Mouse (Mus musculus) E14TG2a.4 (cell line): ENCODE data around the gene Utrn.

Experiments used
- H3K27me3 ChIP-seq: 2 replicates; pipeline ENCODE4 v1.6.1; 2014; ENCODE audit warnings: low read length, control low read depth; ENCODE audit not compliant: insufficient read depth
- H3K36me3 ChIP-seq: 2 replicates; pipeline ENCODE4 v1.6.1; 2014; ENCODE audit warnings: low read length, control low read depth; ENCODE audit not compliant: insufficient read depth
- H3K4me1 ChIP-seq: replicated peaks from 2 replicates; pipeline ENCODE4 v1.6.1; 2014; ENCODE audit warnings: low read depth, low read length, control low read depth
- H3K4me3 ChIP-seq: replicated peaks from 2 replicates; pipeline ENCODE4 v1.5.1; 2014; ENCODE audit warnings: mild to moderate bottlenecking, low read length
- H3K9me3 ChIP-seq: 2 replicates; pipeline ENCODE4 v1.6.1; 2014; ENCODE audit warnings: low read length, control low read depth
- CTCF ChIP-seq: conservative IDR thresholded peaks from 2 replicates; pipeline ENCODE4 v1.5.1; 2014; ENCODE audit warnings: low read length
- NANOG ChIP-seq: IDR thresholded peaks from 2 replicates; pipeline ENCODE4 v1.6.1; 2014; ENCODE audit warnings: borderline replicate concordance, low read length, mixed read lengths
- POU5F1 ChIP-seq: IDR thresholded peaks from 2 replicates; pipeline ENCODE4 v1.6.1; 2014; ENCODE audit warnings: low read length, borderline replicate concordance

The Utrn gene

DNA sequence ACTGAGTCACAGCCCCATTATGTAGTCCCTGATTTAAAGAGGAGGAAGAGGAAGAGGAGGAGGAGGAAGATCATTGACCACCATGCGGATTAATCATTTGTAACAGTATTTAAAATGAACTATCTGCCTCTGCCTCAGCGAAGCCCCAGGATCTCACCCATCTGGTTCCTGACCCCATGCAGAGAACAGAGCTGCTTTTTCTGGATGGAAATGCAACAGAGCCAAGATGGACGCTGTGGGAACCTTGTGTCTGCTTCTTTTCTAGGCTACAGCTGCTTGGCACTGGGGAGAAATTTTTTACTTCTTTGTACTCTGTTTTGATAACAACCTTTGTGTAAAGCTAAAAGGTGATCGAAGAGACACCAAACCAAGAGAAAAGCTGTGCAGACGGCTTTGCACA, 137.7 kb downstream of the Utrn start:
- peaks cover 9% of the 10 kb centered on the region for H3K4me1 ChIP-seq
- TF ChIP-seq CTCF (no peak), NANOG (no peak), POU5F1 (no peak)
- no peaks in the 10 kb centered on the region for H3K27me3 ChIP-seq
- peaks cover 7% of the 10 kb centered on the region for H3K9me3 ChIP-seq
- H3K4me3 ChIP-seq: no peak overlapping the region
- H3K36me3 ChIP-seq: peaks cover 37% of the 10 kb centered on the region

DNA sequence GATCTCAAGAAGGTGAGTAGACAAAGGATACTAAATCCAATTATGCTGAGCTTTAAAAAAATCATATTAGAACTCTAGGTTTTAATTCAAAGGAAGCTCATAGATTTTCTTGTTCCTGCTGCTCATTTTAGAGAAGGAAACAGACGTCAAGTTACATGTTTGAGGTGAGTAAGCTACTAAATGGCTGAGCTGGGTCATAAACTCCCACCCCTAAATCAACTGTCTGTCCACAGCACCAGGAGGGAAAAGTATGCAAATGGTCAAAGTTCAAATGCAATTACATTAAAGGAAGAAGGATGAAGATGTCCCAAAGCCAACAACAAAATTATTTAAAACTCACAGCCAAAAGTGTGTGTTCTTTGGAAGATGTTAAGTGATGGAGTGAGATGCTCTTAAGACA, 139.5 kb downstream of the Utrn start:
- Histone ChIP-seq H3K9me3 (no peaks in the 10 kb centered on the region; the same call in 1 of the 2 replicates), H3K4me3 (no peak overlapping the region), H3K36me3 (peaks cover 26% of the 10 kb centered on the region), H3K27me3 (no peaks in the 10 kb centered on the region), H3K4me1 (peaks cover 27% of the 10 kb centered on the region)
- TF ChIP-seq NANOG (no peak), CTCF (no peak), POU5F1 (no peak)

DNA sequence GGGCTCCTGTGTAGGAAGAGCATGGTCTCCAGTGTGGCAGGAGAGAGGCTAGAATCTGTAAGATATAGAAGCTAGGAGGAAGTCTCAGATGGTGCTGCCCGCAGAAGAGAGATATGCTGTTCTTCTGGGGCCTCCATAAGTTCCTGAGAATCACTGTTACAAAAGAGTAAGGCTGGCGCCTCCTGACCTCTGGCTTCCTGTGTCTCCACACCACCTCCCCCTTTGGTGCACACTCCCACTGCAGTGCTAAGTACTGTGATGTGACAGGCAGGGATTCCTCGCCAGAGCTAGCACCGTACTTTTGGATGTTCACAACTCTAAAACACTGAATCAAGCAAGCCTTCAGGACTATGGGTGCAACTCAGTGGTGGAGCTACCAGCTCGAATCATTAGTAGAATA, 140.1 kb downstream of the Utrn start:
- TF ChIP-seq CTCF (no peak), NANOG (no peak), POU5F1 (no peak)
- Histone ChIP-seq H3K4me1 (peaks cover 30% of the 10 kb centered on the region), H3K9me3 (no peaks in the 10 kb centered on the region), H3K27me3 (no peaks in the 10 kb centered on the region), H3K4me3 (no peak overlapping the region), H3K36me3 (peaks cover 27% of the 10 kb centered on the region)

DNA sequence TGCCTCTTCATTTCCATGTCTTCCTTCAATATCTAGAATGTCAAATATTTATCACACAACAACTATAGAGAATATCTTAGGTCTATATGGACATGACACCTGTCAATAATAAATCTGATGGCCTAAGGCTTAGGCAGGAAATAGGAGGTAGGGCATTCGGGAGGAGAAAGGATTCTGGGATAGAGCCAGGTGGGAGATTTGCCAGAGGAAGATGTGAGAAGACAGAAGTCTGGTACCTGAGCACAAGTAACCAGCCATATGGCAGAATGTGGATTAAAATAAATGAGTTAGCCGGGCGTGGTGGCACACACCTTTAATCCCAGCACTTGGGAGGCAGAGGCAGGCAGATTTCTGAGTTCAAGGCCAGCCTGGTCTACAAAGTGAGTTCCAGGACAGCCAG, 141.3 kb downstream of the Utrn start:
- peaks cover 30% of the 10 kb centered on the region for H3K4me1 ChIP-seq
- H3K36me3 ChIP-seq: peaks cover 21% of the 10 kb centered on the region
- TF ChIP-seq POU5F1: no peak
- no peak for TF ChIP-seq NANOG
- TF ChIP-seq CTCF: no peak
- no peak overlapping the region for H3K4me3 ChIP-seq
- no peaks in the 10 kb centered on the region for H3K9me3 ChIP-seq
- H3K27me3 ChIP-seq: no peaks in the 10 kb centered on the region

DNA sequence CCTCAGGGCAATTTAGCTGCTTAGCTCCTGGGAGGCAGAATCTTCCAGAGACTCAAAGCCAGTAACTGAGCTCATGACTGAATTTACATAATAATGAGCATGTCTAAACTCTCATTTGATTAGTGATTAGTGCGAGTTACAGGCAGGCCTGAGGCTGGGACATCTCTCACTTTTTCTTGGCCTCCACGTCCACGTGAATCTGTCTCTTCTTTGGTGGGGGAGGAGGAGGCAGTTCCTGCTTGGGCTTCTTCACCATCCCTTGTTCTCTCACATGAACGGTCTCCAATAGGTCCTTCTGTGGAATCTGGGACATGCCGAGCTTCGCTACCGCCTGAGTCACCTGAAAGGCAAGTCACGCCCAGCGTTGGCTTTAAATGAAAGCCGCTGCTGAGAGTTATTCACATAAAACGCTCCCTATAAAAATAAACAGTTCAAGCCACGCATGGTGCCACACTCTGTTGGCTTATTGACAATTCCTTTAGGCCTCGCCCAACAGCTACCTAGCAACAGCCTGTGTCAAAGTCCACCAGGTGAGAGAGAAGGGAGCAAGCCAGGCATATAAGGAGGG, 143.0 kb downstream of the Utrn start:
- Histone ChIP-seq H3K4me3 (0 out of 2 replicates have a peak overlapping the region, but pooled peaks have one; percentile 17), H3K36me3 (peaks cover 25% of the 10 kb centered on the region), H3K4me1 (peaks cover 30% of the 10 kb centered on the region), H3K27me3 (no peaks in the 10 kb centered on the region), H3K9me3 (no peaks in the 10 kb centered on the region)
- peak; percentile 6; the same call in 1 of the 2 replicates for TF ChIP-seq POU5F1
- no peak for TF ChIP-seq CTCF
- peak; percentile 49; the same call in 1 of the 2 replicates for TF ChIP-seq NANOG

DNA sequence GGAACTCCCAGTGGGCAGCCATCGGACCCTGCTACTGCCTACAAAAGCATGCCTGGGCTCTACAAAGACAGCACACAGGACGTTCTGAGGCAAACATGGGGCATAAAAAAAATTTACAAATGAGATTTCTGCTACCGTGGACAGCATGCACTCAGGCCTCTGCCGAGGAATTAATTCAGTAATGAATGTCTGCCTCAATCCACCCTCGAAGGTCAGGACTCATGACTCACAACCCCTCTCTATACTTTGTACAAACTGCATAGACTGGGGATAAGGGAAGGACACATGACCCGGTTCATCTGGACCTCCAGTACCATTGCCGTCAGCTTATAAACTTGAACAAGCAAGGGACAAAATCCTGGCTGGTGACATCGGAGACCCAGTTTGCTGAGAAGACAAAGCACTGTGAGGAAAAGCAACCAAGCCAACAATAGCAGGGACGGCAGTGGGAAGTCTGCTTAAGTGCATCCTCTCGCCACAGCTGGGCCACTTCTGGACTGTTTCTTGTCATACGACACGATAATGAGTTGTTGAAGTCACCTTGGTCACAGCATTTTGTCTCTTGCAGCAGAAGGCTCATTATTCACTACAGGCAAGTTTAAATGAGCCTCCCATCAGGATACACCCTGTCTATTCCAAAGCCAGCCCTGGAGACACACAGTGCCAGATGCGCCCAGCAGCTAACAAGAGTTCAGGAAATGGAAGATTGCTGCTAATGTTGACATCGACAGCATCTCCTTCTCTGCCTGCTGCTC, 144.7 kb downstream of the Utrn start:
- peaks cover 28% of the 10 kb centered on the region for H3K4me1 ChIP-seq
- H3K27me3 ChIP-seq: no peaks in the 10 kb centered on the region
- peaks cover 30% of the 10 kb centered on the region for H3K36me3 ChIP-seq
- TF ChIP-seq CTCF: no peak
- no peak for TF ChIP-seq POU5F1
- no peak for TF ChIP-seq NANOG
- H3K4me3 ChIP-seq: no peak overlapping the region
- no peaks in the 10 kb centered on the region for H3K9me3 ChIP-seq

DNA sequence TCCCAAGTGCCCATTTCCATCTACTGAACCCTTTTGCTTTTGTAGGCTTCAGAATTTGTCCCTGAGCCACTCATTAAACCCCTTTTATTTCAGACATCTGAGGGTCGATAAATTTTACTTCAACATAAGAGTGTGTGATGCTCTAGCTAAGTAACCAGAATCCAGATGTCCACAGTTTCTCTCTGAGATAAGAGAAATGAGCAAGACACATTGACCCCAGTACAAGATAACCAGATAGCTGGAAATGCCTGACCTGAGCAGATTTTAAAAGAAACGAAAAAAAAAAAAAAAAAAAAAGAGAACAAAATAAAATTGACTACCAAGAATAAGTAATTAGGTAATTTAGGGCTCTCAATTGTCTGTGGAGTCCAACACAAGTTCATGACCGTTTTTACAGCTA, 145.9 kb downstream of the Utrn start:
- Histone ChIP-seq H3K4me3 (no peak overlapping the region), H3K36me3 (peaks cover 29% of the 10 kb centered on the region), H3K9me3 (no peaks in the 10 kb centered on the region), H3K27me3 (no peaks in the 10 kb centered on the region), H3K4me1 (peaks cover 28% of the 10 kb centered on the region)
- TF ChIP-seq POU5F1: no peak
- no peak for TF ChIP-seq CTCF
- TF ChIP-seq NANOG: no peak

DNA sequence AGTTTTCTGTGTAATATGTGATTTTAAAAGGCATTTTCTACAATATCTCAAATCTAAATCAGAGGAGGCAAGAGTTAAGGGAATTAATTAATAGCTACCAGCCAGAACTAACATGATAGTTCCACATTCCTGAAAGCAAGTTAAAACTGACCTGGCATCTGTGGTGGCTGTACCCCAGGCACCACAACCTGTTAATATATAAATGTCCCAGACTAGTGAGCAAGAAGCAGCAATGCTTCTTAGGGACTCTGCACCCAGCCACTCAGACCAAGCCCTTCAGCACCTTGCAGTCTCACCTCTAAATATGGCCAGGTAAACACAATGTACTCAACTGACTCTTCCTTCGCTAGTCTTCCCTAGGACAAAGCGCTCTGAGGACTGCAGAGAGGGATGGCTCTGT, 147.1 kb downstream of the Utrn start:
- no peaks in the 10 kb centered on the region for H3K9me3 ChIP-seq
- H3K4me1 ChIP-seq: peaks cover 28% of the 10 kb centered on the region
- H3K27me3 ChIP-seq: no peaks in the 10 kb centered on the region
- no peak overlapping the region for H3K4me3 ChIP-seq
- peaks cover 20% of the 10 kb centered on the region for H3K36me3 ChIP-seq
- no peak for TF ChIP-seq POU5F1
- TF ChIP-seq CTCF: no peak
- no peak for TF ChIP-seq NANOG

DNA sequence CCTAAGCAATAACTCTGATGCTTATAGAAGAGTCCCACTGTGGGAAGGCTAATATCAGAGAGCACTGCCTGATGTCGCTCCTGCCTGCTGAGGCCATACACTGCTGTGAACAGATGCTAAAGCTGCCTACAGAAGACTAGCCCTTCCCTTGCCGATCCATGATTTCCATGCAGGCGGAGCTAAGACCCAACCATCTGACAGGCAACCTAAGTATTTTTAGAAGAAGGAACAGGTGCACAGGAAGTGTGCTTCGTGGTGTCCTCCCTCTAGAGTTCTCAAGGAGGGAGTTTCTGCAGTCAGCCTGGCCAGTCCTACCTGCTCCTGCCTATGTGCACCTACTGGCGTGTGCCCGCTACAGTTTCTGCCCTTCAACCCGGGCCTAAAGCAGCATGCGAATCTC, 150.8 kb downstream of the Utrn start:
- TF ChIP-seq POU5F1 (no peak), CTCF (no peak), NANOG (no peak)
- Histone ChIP-seq H3K9me3 (no peaks in the 10 kb centered on the region), H3K27me3 (no peaks in the 10 kb centered on the region), H3K4me3 (no peak overlapping the region), H3K36me3 (peaks cover 21% of the 10 kb centered on the region), H3K4me1 (no peaks in the 10 kb centered on the region)
